Mouse (Mus musculus): ENCODE data around the gene Prex1. TPM values are rescaled to one million over a fixed set of nuclear protein-coding genes. Genes with fewer than 3 reads are reported as not detected.
A peak's percentile ranks its signal among the peaks of the same experiment; 100 is the strongest.
"Not testable (repeated sequence)": the region's sequence is repeated elsewhere in the genome, so short reads cannot be mapped to it uniquely, and the experiment has no call there.

The Prex1 gene
- polyA plus RNA-seq, 1 experiment from 2014 or later, result 31.9 TPM

- WGBS, result 89% methylated on average over 6 of the region's 6 CpGs
- DNase-seq (ENCODE audit: low spot score), result no peak
- no peak for ATAC-seq (ENCODE audit: insufficient read depth, low FRiP score, low TSS enrichment)
- Histone ChIP-seq H3K4me2 (ENCODE audit: low read depth) (no peak overlapping the region), H3K4me3 (ENCODE audit: low read depth, low read length) (no peak overlapping the region), H3K27ac (ENCODE audit: low read depth, low read length) (no peak overlapping the region), H3K9ac (ENCODE audit: low read length) (no peak overlapping the region), H3K27me3 (ENCODE audit: control insufficient read depth, insufficient read depth, low read length) (no peaks in the 10 kb centered on the region), H3K4me1 (ENCODE audit: control insufficient read depth, insufficient read depth, low read length) (no peaks in the 10 kb centered on the region), H3K9me3 (ENCODE audit: control insufficient read depth, low read length) (no peaks in the 10 kb centered on the region), H3K36me3 (ENCODE audit: control insufficient read depth, insufficient read depth, low read length) (no peaks in the 10 kb centered on the region)
Observed at GRCm38 (mm10) chr2:166741445-166741844, 27.8 kb upstream of the Prex1 start.

GRCm38 (mm10) chr2:166740396-166740795, 26.8 kb upstream of the Prex1 start:
- Histone ChIP-seq H3K36me3 (ENCODE audit: control insufficient read depth, insufficient read depth, low read length) (no peaks in the 10 kb centered on the region), H3K4me2 (ENCODE audit: low read depth) (no peak overlapping the region), H3K4me1 (ENCODE audit: control insufficient read depth, insufficient read depth, low read length) (no peaks in the 10 kb centered on the region), H3K4me3 (ENCODE audit: low read depth, low read length) (no peak overlapping the region), H3K9ac (ENCODE audit: low read length) (no peak overlapping the region), H3K9me3 (ENCODE audit: control insufficient read depth, low read length) (no peaks in the 10 kb centered on the region), H3K27ac (ENCODE audit: low read depth, low read length) (no peak overlapping the region), H3K27me3 (ENCODE audit: control insufficient read depth, insufficient read depth, low read length) (no peaks in the 10 kb centered on the region)
- 75% methylated on average over 6 of the region's 6 CpGs for WGBS
- DNase-seq (ENCODE audit: low spot score), result no peak
- ATAC-seq (ENCODE audit: insufficient read depth, low FRiP score, low TSS enrichment), result no peak

GRCm38 (mm10) chr2:166737307-166737706, 23.7 kb upstream of the Prex1 start:
- H3K9ac ChIP-seq (ENCODE audit: low read length), result no peak overlapping the region
- no peak for DNase-seq (ENCODE audit: low spot score)
- H3K27me3 ChIP-seq (ENCODE audit: control insufficient read depth, insufficient read depth, low read length), result no peaks in the 10 kb centered on the region
- ATAC-seq (ENCODE audit: insufficient read depth, low FRiP score, low TSS enrichment), result no peak
- no peak overlapping the region for H3K4me2 ChIP-seq (ENCODE audit: low read depth)
- no peak overlapping the region for H3K4me3 ChIP-seq (ENCODE audit: low read depth, low read length)
- WGBS, result 83% methylated on average over 6 of the region's 7 CpGs
- no peaks in the 10 kb centered on the region for H3K36me3 ChIP-seq (ENCODE audit: control insufficient read depth, insufficient read depth, low read length)
- H3K9me3 ChIP-seq (ENCODE audit: control insufficient read depth, low read length), result no peaks in the 10 kb centered on the region
- H3K4me1 ChIP-seq (ENCODE audit: control insufficient read depth, insufficient read depth, low read length), result no peaks in the 10 kb centered on the region
- H3K27ac ChIP-seq (ENCODE audit: low read depth, low read length), result no peak overlapping the region

GRCm38 (mm10) chr2:166735469-166736001, 21.9 kb upstream of the Prex1 start:
- peak; percentile 34 for DNase-seq (ENCODE audit: low spot score)
- H3K27ac ChIP-seq (ENCODE audit: low read depth, low read length), result no peak overlapping the region

GRCm38 (mm10) chr2:166732860-166733259, 19.2 kb upstream of the Prex1 start:
- no peak overlapping the region for H3K9ac ChIP-seq (ENCODE audit: low read length)

More at GRCm38 (mm10) chr2:166735469-166736001, 21.9 kb upstream of the Prex1 start:
- Histone ChIP-seq H3K9me3 (ENCODE audit: control insufficient read depth, low read length) (no peaks in the 10 kb centered on the region), H3K27me3 (ENCODE audit: control insufficient read depth, insufficient read depth, low read length) (no peaks in the 10 kb centered on the region), H3K4me3 (ENCODE audit: low read depth, low read length) (no peak overlapping the region), H3K4me2 (ENCODE audit: low read depth) (no peak overlapping the region), H3K4me1 (ENCODE audit: control insufficient read depth, insufficient read depth, low read length) (peaks cover 1% of the 10 kb centered on the region; the same call in 1 of the 2 replicates), H3K36me3 (ENCODE audit: control insufficient read depth, insufficient read depth, low read length) (no peaks in the 10 kb centered on the region), H3K9ac (ENCODE audit: low read length) (no peak overlapping the region)
- 54% methylated on average over 15 of the region's 15 CpGs for WGBS
- no peak for ATAC-seq (ENCODE audit: insufficient read depth, low FRiP score, low TSS enrichment)

GRCm38 (mm10) chr2:166732146-166732545, 18.5 kb upstream of the Prex1 start:
- no peak overlapping the region for H3K27ac ChIP-seq (ENCODE audit: low read depth, low read length)
- H3K36me3 ChIP-seq (ENCODE audit: control insufficient read depth, insufficient read depth, low read length), result no peaks in the 10 kb centered on the region
- no peak for DNase-seq (ENCODE audit: low spot score)
- no peaks in the 10 kb centered on the region for H3K9me3 ChIP-seq (ENCODE audit: control insufficient read depth, low read length)
- H3K27me3 ChIP-seq (ENCODE audit: control insufficient read depth, insufficient read depth, low read length), result no peaks in the 10 kb centered on the region
- WGBS, result 84% methylated on average over 4 of the region's 4 CpGs
- H3K4me3 ChIP-seq (ENCODE audit: low read depth, low read length), result no peak overlapping the region
- H3K4me1 ChIP-seq (ENCODE audit: control insufficient read depth, insufficient read depth, low read length), result peaks cover 12% of the 10 kb centered on the region
- no peak overlapping the region for H3K9ac ChIP-seq (ENCODE audit: low read length)
- H3K4me2 ChIP-seq (ENCODE audit: low read depth), result no peak overlapping the region
- no peak for ATAC-seq (ENCODE audit: insufficient read depth, low FRiP score, low TSS enrichment)

More at GRCm38 (mm10) chr2:166732860-166733259, 19.2 kb upstream of the Prex1 start:
- 94% methylated on average over 2 of the region's 2 CpGs for WGBS
- no peak for DNase-seq (ENCODE audit: low spot score)
- H3K4me3 ChIP-seq (ENCODE audit: low read depth, low read length), result no peak overlapping the region
- H3K4me1 ChIP-seq (ENCODE audit: control insufficient read depth, insufficient read depth, low read length), result peaks cover 12% of the 10 kb centered on the region
- H3K27ac ChIP-seq (ENCODE audit: low read depth, low read length), result no peak overlapping the region
- no peaks in the 10 kb centered on the region for H3K27me3 ChIP-seq (ENCODE audit: control insufficient read depth, insufficient read depth, low read length)
- H3K4me2 ChIP-seq (ENCODE audit: low read depth), result no peak overlapping the region
- no peak for ATAC-seq (ENCODE audit: insufficient read depth, low FRiP score, low TSS enrichment)
- H3K9me3 ChIP-seq (ENCODE audit: control insufficient read depth, low read length), result no peaks in the 10 kb centered on the region
- no peaks in the 10 kb centered on the region for H3K36me3 ChIP-seq (ENCODE audit: control insufficient read depth, insufficient read depth, low read length)

- 100% methylated on average over 1 of the region's 1 CpGs for WGBS
- not testable (repeated sequence) for H3K9ac ChIP-seq (ENCODE audit: low read length); H3K4me3 ChIP-seq (ENCODE audit: low read depth, low read length); H3K27ac ChIP-seq (ENCODE audit: low read depth, low read length); H3K27me3 ChIP-seq (ENCODE audit: control insufficient read depth, insufficient read depth, low read length); H3K4me2 ChIP-seq (ENCODE audit: low read depth); H3K9me3 ChIP-seq (ENCODE audit: control insufficient read depth, low read length); H3K36me3 ChIP-seq (ENCODE audit: control insufficient read depth, insufficient read depth, low read length); DNase-seq (ENCODE audit: low spot score); ATAC-seq (ENCODE audit: insufficient read depth, low FRiP score, low TSS enrichment)
- peaks cover 12% of the 10 kb centered on the region for H3K4me1 ChIP-seq (ENCODE audit: control insufficient read depth, insufficient read depth, low read length)
Observed at GRCm38 (mm10) chr2:166731102-166731883, 17.7 kb upstream of the Prex1 start.

- peak overlapping the region; percentile 92 for H3K27ac ChIP-seq (ENCODE audit: low read depth, low read length)
- H3K4me1 ChIP-seq (ENCODE audit: control insufficient read depth, insufficient read depth, low read length), result peaks cover 12% of the 10 kb centered on the region
- 61% methylated on average over 6 of the region's 6 CpGs for WGBS
- no peaks in the 10 kb centered on the region for H3K27me3 ChIP-seq (ENCODE audit: control insufficient read depth, insufficient read depth, low read length)
- H3K4me3 ChIP-seq (ENCODE audit: low read depth, low read length), result no peak overlapping the region
- no peak for DNase-seq (ENCODE audit: low spot score)
- no peaks in the 10 kb centered on the region for H3K36me3 ChIP-seq (ENCODE audit: control insufficient read depth, insufficient read depth, low read length)
- peak overlapping the region; percentile 39; the same call in 1 of the 2 replicates for H3K9ac ChIP-seq (ENCODE audit: low read length)
- 0 out of 2 replicates have a peak overlapping the region, but pooled peaks have one; percentile 2 for H3K4me2 ChIP-seq (ENCODE audit: low read depth)
- no peak; the same call in 1 of the 2 replicates for ATAC-seq (ENCODE audit: insufficient read depth, low FRiP score, low TSS enrichment)
- H3K9me3 ChIP-seq (ENCODE audit: control insufficient read depth, low read length), result no peaks in the 10 kb centered on the region
Observed at GRCm38 (mm10) chr2:166730567-166730915, 16.9 kb upstream of the Prex1 start.
